Mouse (Mus musculus): ENCODE measurements at regions not wholly inside any gene's neighbourhood (a gene's known extent, or its start where the extent isn't known, plus 50 kb on each side); places are given as distances from the start of the nearest gene placed in this dataset.
"Not testable (repeated sequence)": the region's sequence is repeated elsewhere in the genome, so short reads cannot be mapped to it uniquely, and the experiment has no call there.

DNA sequence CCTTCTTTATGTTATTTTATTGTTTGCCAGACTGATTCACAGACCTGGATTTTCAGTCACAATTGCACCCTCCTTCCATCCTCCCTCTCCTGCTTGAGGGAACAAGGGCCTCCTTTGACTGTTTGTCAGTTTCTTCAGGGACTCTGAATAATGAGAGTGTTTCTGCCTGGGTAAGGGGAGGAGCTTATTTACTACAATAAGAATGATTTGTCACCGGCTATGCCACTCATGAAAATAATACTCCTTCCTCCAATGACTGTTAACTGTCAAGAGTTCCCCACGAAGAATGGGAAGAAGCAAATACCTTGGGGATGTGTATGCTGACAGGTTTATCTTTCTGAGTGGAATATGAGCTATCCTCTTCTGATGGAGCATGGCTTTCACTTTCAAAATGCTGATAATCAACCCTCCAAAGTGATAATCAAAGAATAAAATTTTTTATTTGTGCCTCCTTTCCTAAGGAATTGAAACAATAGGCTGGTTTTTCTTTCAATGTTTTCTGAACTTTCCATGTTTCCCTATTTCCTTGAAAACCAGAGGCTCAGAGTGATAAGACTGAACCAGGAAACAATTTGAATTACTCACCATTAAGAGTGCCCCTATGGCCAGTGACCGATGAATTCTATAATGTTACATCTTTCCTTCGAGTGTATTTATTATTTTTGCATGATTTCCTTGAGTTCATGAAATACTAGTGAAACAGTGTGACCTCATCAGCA is 269.3 kb upstream of the Klf6 start:
- DNase-seq (ENCODE audit: extremely low spot score in 1 of 2, low spot score in 1 of 2), result no peak

DNA sequence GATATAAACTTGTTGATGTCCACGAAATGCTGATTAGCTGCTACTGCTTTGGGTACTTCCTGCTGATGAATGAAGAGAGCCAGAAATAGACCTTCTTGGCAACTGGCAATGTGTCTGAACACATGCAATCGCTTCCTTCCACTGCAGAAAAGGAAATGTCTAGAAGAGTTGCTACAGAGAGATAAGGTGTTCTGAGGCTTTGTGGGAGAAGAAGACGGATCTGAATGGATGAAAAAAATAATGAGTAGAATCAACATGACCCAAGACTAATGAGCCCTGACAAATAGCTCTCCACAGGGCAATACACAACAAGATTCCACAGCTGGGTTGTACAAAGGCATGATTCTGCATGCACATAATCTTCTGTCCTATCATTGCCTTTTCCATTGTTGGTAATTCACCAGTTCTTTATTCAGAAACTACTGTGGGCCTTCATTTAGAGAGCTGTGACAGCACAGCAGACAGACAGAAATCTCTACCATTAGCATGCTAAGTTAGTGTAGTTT is 268.7 kb upstream of the Klf6 start:
- DNase-seq (ENCODE audit: extremely low spot score in 1 of 2, low spot score in 1 of 2), result peak; percentile 8 to 34

DNA sequence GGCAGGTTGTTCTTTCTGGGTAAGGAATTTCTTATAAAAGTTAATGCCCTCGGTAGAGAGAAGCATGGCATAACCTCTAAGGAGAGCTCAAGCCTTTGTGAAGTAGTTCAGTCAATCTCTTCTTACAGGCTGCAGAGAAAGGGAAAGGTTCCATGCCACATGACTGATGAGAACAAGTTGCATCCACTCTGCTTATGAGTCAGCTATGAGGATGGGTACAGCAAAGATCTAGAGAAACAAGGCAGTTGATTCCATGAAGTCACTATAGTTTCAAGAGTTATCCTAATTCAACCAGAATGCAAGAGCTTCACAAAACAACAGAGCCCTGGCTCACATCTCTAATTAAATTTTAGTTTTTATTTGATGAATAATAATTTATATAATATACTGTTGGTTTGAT is 259.6 kb upstream of the Klf6 start:
- DNase-seq (ENCODE audit: extremely low spot score in 1 of 2, low spot score in 1 of 2), result no peak

DNA sequence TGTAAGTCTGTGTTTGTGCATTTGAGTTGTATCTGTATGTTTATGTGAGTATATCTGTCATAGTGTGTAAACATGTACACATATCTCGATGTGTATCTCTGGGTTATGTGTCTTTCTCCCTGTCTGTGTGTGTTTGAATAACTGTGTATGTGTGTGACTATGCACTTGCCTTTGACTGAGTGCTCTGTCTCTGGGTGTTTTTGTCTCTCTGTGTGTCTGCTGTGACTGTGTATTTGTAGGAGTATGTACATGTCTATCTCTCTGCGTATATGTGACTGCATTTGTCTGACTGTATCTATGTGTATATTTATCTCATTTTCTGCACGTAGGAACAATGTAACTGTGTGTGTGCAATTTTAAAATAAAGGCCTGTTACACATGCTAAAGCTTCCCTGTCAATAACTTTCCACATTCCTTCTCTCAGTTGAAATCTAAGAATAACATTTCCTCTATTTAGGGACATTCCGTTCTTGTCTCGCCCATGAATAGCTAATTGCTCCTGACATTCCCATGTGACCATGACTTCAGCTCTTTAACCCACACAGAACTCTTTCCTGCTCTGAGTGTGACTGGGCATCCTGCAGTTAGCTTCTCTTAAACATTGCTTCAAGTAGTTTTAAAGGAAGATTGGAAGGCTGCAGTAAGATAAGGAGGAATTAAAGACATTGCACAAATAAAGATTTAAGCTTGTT is 257.2 kb upstream of the Klf6 start:
- peak; percentile 8 to 27 for DNase-seq (ENCODE audit: extremely low spot score in 1 of 2, low spot score in 1 of 2)

DNA sequence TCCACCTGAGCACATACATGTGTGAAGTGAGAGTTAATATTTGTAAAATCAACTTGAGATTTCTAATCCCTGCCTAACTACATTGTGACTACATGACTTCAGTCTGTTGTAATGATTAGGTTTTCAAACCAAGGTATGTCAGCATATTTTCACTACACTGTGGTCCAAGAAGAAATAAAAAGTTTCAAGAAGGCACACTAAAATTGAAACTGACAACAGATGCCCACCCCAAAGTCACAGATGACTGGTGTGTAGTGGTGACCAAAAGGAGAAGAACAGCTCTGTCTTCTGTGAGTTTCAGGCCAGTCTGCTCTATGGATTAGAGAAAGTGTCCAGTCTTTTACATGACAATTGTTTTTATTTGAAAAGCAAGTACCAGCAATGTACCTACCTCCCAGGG is 255.9 kb upstream of the Klf6 start:
- DNase-seq (ENCODE audit: extremely low spot score in 1 of 2, low spot score in 1 of 2), result no peak

DNA sequence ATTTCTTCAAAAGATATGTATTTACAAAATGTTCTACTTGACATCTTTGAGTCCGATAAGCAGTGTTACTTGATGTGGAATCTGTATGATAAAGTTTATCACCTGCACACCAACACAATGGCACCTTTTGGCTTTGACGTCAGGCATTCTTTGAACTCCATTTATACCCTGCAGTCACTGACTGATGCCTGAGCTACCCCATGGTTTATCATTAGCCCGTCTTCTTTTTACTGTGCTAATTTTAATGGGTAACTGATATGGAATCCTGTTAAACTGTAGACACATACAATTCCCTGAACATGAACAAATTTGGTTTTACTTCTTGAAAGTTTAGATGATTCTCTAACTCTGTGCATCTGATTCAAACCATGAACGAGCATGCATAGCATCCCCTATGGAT is 253.8 kb upstream of the Klf6 start:
- no peak for DNase-seq (ENCODE audit: extremely low spot score in 1 of 2, low spot score in 1 of 2)

DNA sequence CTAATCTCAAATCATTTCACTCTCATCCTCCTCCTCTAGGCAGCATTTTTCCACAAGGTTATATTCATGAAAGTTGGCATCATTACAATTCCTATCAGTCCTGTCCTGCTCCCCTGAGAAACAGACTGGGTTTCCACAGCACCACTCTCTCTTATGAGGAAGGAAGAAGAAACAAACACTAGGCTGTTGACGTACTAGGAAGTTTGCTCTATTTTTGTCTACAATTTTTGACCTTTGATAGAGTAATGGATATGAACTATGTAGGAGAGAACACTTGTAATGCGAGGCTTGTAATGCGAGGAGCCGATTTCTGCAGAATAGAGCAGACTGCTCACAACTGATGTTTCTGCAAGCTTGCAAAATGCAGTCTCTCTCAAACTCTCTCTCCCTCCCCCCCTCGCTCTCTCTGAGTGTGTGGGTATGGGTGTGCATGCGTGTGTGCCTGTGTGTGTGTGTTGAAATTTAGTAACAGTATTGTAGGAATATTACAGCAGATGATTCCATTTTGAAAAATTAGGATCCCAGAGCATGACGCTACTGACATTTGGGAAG is 247.0 kb upstream of the Klf6 start:
- no peak for DNase-seq (ENCODE audit: extremely low spot score in 1 of 2, low spot score in 1 of 2)

DNA sequence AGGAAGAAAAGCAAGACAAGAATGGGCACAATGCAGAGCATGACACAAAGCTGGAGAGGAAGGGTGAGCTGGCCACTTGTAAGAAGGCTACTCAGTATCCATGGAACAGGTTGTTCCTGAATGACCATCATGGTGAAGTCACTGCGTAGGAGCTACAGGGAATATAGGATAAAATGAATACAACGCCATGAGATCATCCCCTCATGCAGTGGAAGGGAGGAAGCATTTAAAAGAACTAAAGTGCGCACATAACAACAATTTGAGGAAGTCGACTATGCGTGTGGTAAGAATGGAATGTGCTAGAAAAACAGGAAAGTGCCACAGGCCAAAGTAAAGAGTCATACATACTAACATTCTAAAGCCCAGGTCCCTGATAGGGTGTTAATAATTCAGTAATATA is 246.4 kb upstream of the Klf6 start:
- no peak for DNase-seq (ENCODE audit: extremely low spot score in 1 of 2, low spot score in 1 of 2)

DNA sequence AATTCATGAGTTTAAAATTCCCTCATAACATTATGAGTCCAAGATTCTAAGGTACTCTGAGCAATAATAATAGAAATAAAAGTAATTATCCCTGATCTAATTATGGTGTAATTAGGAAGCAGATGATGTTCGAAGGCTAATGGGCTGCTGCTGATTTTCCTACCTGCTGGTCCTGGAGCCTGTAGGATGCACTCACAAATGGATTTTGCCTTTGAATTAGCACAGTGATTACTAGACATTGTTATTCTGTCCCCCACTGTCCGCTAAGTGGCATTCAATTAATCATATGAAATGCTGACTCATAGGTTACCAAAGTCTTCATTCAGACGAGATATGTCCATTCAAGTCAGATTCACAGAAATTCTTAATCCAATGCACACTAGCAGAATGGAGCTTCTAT is 246.0 kb upstream of the Klf6 start:
- DNase-seq (ENCODE audit: extremely low spot score in 1 of 2, low spot score in 1 of 2), result no peak

DNA sequence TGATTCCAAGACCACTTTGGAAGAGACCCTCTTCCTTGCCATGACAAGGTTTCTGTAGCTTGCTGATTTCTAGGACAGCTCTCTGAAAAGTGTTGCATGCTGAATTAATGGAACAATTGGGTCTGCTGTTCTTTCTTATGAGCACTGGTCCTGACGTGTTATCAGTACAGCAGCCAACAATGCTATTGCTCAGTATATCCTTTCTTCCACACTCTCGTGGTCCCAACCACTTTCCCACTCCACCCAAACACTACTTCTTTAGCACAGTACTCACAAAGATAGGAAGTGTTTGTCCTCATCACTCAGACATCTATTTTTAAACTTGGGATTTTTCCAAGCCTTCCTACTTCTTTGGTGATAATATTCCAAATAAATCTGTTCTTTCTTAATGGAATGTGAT is 233.2 kb upstream of the Klf6 start:
- no peak for DNase-seq (ENCODE audit: extremely low spot score in 1 of 2, low spot score in 1 of 2)

DNA sequence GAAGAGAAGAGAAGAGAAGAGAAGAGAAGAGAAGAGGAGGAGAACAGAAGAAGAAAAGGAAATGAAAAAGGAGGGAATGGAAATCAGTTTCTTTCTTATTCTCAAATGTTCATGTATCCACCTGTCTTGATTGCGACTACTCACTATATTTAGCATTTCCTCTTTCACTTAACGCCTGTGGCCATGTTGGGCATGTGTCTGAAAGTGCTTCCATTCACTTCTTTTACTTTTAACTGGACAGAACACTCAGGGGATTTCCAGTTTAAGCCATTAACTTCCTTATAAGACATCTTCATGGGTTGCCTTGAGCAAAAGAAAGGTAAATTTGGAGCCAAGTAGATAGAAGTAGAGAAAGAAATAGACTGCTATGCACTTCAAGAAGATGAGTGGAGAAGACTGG is 226.3 kb upstream of the Klf6 start:
- no peak for DNase-seq (ENCODE audit: extremely low spot score in 1 of 2, low spot score in 1 of 2)

DNA sequence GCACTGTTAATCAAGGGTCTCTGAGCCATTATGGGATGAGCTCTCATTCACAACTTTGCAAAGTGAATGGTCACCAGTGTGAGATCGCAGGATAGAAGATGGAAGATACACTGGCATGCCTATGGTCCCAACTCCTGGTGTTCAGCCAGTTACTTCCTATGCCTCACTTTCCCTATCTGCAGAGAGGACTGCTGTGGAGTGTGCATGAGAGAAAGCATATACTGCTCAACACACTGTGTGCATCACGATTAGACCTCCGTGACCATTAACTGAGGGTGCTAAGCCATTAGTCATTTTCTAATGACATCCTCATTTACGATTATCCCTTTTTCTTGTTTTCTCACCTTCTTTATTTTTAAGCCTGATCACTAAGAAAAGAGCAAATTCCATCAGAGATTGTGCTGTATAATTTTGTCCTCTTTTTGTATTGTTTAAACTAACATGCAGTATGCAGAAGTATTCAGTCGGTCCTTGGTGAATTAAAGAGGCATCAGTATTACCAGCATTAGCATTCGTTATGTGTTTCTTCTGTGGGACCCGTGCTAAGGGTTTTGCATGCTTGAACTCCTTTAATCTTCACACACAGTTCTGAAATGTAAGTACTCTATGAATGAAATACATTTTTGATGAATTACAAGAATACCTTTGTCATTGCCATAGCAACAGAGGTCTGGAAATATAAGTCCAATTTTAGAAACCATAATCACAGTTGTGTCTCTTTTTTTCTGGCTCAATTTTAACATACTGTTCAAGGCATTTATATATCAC is 219.4 kb upstream of the Klf6 start:
- DNase-seq (ENCODE audit: extremely low spot score in 1 of 2, low spot score in 1 of 2), result peak in 1 of 2 experiments; percentile 20

DNA sequence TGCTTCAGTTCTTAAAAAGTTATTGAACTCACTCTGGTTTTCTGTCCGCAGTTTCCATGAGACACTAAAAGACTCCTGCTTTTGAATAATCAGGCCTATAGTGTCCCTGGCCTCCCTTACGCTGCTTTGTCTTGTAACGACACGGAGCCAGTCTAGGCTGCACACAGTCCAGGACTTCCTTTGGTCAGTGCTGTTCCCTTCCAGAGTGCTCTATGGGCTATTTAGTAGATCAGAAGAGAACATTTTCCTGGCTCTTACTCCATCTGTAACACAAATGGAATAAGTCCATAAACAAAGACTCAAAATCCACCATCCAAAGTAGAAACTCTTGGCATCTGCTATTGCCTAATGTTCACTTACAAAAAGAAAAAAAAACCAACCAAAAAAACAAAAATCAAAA is 213.0 kb upstream of the Klf6 start:
- no peak for DNase-seq (ENCODE audit: extremely low spot score in 1 of 2, low spot score in 1 of 2)

DNA sequence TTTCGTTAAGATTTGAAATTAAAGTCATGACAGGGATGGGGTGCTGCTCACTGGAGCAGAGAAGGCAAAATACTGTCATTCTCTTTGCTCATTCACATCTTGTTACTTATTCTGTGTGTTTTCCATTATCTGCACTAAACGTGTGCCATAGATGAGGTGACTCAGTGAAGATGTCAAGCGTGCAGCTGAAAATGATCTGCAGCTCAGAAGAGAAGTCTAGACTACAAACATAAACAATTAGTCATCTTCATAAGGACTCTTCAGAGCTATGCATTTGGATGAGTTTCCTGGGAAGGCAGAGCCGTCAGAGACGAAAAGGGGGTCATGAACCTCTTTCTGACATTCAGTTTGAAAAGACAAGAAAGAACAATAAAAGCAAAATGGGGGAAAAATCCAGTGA is 203.7 kb upstream of the Klf6 start:
- no peak for DNase-seq (ENCODE audit: extremely low spot score in 1 of 2, low spot score in 1 of 2)

DNA sequence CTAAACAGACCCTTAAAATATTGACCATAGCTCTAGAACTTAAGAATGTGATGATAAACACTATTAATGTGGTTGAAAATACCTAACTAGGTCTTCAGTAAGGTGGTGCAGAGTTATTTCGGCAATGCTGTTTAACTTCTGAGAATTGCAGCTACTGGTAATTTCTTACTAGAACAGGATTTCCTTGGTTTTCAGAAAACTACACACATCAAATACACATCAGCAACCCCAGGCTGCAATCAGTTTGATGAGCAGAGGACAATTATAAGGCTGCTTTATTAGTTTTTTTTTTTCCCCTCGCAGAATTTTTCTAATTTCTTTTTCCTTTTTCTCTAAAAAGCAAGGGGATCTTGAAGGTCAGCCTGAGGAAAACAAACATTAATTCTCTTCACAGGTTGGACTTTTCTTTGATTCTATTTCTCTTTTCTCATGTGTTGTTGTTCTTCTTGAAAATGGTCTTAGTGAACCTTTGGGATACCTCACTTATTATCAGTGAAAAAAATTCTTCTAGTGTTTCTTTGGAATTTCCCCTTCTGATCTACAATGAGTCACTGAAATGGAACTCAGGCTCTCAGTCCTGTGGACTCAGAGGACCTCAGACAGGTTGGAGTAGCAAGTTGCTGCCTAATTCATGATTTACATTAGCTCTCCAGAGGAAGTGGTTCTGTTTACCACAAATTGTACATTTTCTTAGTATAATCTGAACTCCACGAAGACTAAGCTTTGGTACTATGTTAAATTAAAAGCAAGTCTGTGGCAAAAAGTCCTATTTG is 194.9 kb upstream of the Klf6 start:
- no peak for DNase-seq (ENCODE audit: extremely low spot score in 1 of 2, low spot score in 1 of 2)

DNA sequence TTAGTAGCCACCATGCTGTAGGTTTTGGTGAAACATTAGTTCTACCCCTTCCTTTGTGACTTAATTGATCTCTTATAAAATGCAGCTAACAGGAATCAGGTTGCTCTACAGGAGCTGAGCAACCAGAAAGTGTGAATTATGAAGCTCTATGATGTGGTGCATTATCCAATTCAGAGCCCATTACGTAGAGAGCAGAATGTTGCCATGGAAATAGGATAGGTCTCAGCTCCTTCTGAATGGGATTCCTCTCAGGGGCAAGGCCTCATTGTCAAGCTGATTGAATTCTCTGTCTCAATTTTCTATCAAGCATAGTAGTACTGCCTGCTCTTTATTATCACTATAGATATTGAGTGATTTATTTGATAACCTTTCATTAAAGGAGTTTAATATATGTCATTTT is 185.6 kb upstream of the Klf6 start:
- no peak for DNase-seq (ENCODE audit: extremely low spot score in 1 of 2, low spot score in 1 of 2)

DNA sequence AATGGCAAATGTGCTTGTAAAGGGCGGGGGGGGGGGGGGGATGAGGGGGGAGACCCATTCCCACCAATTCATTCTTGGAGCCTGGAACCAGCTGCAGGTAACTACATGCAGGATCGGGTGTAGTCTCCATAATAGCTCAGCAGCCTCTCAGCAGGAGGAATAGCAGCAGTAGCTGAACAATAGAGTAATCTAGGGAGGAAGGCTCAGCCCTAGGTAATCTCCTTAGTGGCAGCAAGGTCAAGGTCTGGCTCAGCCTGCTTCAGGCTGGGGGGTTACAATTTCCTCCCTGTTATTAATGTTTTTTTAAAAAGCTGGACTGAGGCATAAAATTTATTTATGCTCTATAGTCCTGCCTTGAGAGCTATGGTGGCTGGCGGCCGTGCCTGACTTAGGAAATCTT is 171.2 kb upstream of the Klf6 start:
- no peak for DNase-seq (ENCODE audit: extremely low spot score in 1 of 2, low spot score in 1 of 2)

DNA sequence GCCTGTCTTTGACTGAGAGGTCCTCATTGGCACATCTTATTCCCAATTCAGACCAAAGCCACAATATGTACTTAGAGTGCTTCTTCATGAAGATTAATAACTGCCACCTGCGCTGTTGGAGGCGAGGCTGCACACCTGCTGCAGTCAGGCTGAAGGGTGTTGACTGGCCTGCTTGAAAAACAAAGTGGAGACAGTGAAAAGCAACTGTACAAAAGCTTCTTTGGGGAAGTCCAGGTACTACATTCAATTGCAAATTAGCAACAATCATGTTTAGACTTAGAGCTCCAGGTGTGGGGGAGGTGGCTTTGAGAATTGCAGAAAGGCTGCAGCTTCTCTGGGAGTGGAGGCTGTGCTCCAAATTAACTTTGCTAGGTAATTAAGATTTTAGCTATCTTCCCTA is 170.6 kb upstream of the Klf6 start:
- DNase-seq (ENCODE audit: extremely low spot score in 1 of 2, low spot score in 1 of 2), result not testable (repeated sequence)

DNA sequence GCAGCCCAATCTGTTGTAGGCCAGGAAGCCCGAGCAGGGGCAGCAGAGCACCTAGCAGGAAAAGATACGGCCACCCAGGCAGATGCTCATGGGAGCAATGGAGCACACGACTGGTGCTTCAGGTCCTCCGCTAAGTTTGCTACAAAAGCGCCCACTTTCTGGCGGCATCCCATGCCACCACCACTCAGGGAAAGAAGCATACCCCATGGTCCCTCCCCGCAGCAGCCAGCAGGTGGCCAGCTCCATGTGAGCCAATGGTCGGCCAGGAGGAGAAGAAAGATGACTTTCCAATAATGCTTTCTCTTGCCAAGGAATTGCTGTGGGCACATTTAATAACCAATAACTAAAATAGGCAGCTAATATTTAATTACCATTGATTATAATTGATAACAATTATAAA is 166.7 kb upstream of the Klf6 start:
- DNase-seq (ENCODE audit: extremely low spot score in 1 of 2, low spot score in 1 of 2), result no peak

DNA sequence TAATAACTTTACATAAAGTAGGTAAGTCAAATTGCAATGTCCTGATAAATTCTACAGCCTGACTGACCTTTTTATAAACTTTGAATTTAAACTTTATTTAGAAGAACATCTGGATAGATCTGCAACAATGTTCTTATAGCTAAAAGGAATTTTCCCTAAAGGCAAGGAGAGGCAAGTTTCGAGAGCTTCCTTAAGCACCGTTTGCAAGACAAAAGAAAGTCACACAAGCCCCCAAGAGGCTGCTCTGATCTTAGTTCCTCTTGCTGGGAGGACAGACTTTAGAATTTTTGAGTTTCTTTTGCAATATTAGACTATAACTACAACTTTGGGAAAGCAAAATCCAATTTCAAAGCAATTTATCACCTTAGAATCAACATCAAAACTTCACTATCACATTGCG is 165.7 kb upstream of the Klf6 start:
- DNase-seq (ENCODE audit: extremely low spot score in 1 of 2, low spot score in 1 of 2), result not testable (repeated sequence)

DNA sequence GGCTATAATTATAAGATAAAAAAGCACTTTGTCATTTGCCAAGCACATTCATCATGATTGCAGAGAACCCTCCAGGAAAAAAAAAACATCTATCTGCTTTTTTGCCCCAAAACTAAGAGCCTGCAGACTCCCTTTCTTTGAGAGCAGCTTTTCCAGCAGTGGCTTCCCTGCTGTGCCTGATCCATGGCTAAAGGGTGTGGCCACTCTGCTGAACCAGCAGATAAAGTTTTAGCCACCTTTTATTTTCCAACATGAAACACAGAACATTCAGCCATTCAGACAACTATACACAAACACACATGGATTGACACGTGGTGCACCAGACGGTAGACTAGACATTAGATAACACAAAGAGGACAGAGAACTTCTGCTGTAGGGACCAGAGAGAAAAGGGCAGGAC is 164.9 kb upstream of the Klf6 start:
- no peak for DNase-seq (ENCODE audit: extremely low spot score in 1 of 2, low spot score in 1 of 2)

Measured in frontal cortex, adult 2 months (tissue).